Mouse (Mus musculus) lung, adult 18-20 months (tissue): ENCODE measurements around the gene Cdkal1.

Experiments used
- DNase-seq, 2 experiments: peaks; one replicate each; pipeline ENCODE4 v3.0.0; 2022; ENCODE audit warnings: mixed read lengths in 2 of 2

The Cdkal1 gene

DNA sequence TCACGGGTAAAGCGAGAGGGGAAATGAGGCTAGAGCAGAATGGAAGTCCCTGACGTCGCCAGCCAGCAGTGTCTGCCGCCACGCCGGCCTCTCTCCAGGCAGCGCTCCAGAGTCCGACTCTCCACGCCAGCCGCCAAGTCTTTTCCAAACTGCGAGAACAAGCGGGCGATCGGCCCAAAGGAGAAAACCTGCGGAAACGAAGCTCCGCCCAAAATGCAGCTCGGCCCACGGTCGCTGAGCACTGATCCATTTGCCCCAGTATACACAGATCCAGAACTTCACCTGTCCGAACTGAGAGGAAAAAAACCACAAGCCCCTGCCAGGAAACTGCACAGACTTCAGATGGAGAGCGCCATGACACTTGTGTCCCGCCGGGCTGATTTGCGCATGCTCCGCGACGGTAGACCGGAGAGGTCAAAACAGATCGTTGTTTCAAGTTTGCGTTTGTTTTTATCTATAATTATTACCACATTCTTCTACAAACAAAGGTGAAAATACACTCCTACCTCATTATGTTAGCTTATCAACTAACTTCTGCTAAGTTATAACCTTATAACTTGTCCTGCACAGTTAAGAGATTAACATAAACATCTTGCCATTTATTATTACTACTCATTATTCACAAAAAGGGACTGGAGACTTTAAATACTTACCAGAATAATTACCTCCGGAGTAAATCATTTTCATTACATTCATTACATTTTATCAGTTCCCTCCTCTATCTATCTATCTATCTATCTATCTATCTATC lies at the start of gene Cdkal1:
Gene Cdkal1, minus strand, starts transcription at position 394 of the 751 bp plus-strand sequence.
- peak; percentile 80 to 83 for DNase-seq

DNA sequence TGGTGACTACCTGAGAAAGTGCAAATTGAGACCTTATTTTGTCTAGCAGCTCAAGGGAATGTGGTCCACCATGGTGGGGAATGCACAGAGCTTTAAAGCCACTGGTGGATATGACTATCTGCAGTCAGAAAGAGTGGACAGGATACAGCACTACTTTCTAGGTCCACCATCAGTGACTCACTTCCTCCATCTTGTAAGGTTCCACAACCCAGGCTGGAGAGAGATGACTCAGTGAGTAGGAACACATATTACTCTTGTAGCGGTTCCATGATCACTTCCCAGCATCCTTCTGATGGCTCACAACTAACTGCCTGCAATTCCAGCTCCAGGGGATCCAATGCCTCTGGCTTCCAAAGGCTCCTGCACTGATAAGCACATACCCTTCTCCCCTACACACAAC lies 47.9 kb upstream of the Cdkal1 start:
- no peak for DNase-seq

DNA sequence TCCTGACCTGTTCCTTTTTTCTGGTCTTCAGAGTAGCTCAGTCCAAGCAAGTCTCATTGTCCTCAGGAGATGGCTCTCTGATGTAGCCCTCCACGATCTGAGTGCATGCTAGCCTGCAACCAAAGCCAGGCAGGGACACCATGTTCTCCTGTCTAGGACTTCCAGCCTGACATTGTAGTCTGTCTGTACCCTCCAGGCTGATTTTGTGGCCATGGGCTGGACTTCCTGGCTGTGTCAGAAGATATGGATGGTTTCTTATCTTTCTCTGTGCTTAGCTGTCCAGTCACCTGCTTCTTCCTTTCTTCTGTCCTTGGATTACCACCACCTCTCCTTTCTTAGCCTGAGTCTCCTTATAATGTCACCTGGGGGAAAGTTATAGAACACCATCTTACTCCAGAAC lies 47.2 kb upstream of the Cdkal1 start:
- DNase-seq: no peak

DNA sequence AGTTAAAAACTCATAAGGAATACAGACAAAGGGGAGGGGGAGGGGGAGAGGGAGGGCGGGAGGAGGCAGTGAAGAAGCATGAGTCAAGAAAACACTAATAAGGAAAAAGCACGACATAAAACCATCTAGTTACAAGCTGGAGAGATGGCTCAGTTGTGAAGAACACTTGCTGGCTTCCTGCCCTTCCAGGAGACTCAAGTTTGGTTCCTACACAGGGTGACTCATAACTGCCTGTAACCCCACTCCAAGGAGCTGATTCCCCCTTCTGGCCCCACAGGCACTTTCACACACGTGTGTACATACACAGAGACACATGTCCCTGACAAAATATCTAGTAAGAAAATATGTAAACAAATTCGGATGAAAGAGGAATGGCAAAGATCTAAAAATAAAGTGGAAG lies 46.2 kb upstream of the Cdkal1 start:
- no peak for DNase-seq

DNA sequence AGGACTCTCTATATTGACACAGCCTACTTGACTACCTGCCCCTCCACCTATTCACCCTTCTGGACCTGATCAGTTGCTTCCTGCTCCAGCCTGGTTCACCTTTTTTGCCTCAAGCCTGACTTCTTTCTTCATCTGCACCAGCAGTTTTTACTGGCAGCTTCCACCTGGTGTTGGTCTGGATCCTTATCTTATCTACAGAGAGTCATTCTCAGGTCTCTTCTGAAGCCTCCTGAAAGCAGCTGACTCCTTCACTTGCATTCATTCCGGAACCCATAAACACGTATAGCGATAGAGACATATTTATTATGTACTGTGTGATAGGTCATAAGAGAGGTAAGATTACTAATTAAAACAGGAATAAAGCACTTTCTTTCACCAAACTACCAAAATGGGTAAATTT lies 11.3 kb upstream of the Cdkal1 start:
- no peak for DNase-seq

DNA sequence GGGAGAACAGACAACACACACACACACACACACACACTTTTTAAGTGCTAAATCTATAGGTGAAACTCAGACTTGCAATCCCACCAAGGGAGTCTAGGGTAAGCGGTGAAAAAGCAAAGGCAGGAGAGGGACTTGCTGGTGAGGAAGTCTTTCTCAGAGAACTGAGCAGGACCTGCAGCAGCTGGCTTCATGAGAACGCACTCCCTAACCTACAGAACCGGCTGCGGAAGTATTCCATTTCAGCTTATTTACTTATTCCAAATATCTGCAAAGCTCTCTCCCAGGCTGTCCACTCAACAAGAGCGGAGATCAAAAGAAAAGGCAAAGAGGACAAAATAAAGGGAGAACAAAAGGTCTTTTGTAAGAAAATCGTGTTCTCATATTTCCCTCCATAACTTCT lies 8.9 kb upstream of the Cdkal1 start:
- DNase-seq: no peak

DNA sequence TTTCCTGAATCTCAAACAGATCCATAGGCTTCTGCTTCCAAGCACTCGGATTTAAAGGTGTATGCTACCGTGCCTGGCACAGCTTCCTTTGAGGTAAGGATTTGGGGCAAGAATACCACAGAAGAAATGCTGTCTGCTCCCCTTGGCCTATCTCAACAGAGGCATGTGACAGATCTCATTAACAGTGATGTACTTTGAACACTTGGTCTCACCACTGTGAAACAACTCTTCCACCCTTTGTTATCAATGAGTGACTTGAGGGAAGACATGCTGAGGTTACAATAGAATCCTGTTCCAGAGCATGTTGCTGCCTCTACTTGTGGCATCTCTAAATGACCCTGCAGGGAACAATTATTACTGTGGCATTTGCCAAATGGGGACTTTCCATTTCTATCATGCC lies 4.6 kb upstream of the Cdkal1 start:
- no peak for DNase-seq

DNA sequence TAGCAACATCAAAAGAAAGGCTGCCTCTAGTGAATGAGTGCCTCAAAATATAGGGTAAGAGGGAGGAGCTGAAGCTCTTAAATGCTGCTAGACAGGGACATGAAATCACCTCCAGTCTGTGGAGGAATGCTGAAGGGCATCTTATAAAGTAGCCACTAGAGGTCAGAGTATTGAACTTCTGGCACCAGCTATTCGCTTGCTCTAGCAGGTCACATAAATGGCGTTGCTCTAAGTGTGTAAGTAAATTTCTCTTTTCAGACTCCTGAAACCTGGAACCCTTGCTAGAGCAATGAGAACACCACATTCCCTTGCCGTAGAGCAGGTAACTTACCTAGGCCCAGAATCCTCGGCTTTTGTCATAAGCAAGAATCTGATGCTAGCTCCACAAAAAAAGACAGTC lies 2.0 kb upstream of the Cdkal1 start:
- DNase-seq: peak; percentile 3 to 23

DNA sequence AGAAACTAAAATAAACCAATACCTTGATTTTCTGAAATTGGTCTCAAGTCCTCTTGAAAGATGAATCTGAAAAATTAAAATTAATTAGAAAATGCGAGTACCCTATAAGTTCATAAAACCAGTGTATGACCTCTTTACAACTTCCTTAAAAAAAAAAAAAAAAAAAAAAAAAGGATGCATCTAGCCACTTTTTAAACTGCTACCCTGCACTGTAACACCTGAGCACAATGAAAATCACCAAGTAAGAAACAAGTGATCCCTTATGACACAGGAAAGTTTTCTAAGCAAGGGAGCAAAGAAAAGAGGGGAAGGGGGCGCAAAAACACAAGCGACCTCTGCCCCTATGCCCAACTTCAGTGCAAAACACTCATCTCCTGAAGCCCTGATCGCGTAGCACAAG lies 598 bp downstream of the Cdkal1 start:
- DNase-seq: no peak

DNA sequence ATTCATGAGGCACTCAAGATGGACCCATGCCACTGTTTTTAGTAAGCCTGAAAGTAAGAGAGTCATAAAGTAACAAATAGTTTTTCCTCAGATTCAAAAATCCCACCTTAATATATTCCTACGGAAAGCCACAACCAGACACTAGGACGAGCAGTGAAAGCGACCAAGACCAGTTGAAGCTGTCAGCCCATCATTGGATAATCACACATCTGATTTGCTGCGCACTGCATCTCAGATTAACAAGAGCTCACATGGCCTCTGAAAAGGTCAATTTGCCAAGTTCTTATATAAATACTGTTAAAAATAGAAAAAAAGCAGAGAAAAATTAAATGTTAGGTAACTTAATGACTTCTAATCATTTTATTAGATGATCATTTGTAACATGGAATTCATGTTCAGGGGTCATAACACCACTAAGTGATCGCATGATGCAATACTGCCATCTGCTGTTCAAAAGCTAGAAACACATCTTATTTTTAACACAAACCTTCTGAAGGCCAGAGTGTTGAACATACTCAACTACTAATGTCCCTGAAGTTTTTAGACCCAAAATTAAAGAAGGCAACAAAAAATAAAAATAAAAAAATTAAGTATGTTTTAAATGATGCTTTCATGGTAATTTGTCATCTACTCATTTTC lies 16.9 kb downstream of the Cdkal1 start:
- peak in 1 of 2 experiments; percentile 10 for DNase-seq

DNA sequence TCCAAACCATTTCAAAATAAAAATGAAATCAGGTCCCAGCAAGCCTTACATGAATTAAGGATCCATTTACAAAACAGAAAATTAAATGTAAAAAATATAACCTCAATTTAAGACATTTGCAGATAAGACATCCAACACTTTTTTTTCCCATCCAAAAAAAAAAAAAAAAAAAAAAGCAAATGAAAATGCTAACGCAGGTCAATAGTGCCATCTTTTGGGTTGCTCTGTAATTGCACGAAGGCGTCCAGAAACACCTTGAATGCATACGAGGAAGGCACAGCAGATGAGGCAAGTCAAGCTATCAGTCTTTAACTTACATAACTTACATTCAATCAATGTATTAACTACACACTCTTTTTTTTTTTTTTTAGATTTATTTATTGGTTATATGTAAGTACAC lies 20.3 kb downstream of the Cdkal1 start:
- peak; percentile 7 to 21 for DNase-seq

DNA sequence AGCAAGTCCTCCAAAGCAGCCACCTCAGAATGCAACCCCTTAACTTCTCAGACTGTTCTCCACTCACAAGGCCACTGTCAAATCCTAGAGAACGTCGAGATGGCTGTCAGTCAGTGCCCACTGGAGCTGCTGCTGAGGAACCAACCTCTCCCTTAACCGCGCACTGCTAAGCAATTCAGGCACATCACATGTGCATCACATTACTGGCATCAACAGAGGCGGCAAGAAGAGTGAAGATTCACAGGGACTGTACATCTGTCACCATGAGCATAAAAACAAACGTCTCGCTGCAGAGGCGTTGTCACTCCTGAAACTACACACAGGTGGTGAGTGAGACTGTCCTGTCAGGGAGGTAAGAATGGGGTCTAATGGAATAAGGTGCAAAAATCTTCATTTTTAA lies 21.7 kb downstream of the Cdkal1 start:
- DNase-seq: no peak

DNA sequence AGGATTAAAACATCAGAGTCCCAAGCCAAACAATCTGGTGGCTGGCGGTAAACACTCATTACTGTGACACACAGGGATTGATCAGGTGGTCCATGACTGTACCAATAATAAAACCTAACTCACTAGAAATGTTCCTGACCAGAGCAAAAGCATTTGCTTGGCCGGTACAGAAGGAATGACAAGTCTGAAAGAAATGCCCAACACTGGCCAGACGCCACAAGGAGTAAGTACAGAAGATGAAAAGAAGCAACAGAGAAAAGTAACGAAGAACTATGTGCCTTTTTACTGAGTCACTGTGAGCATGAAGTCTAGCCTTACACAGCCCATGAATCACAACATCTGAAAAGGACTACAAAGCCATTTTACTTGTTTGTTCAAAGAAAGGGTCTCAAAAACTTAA lies 24.3 kb downstream of the Cdkal1 start:
- no peak for DNase-seq

DNA sequence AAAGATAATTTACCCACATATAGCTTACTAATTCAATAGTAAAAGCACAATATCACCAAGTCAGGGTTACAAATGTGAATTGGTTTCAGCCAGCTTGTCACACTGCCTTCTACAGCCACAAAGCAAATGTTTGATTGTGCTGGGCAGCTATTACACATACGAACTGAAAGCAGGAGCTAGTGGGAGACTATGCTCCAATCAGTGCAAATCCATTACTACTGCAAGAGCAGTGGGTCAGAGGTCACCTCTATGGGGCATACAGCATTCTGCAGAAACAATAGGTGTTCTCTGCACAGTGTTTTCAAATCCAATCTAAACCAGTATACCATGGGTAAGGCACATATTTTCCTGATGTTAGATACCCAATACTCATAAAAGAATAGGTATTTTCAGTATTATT lies 27.4 kb downstream of the Cdkal1 start:
- DNase-seq: no peak

DNA sequence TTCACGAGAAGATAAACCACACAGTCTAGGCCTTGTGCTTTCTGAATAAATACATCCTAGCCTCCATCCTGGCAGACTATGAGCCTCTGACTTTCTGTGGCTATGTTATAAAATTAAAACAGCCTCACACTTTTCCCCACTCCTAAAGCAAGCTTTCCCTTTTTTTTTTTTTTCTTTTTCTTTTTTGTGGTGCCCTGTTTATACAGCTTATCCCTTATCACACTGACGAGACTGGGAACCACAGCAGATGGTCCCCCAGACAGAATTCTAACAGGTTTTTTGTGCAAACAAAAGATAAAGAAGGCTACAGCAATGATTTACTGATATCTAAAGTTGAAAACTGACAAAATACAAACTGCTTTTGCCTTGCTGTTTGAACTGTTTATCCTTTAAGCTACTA lies 29.0 kb downstream of the Cdkal1 start:
- DNase-seq: no peak

DNA sequence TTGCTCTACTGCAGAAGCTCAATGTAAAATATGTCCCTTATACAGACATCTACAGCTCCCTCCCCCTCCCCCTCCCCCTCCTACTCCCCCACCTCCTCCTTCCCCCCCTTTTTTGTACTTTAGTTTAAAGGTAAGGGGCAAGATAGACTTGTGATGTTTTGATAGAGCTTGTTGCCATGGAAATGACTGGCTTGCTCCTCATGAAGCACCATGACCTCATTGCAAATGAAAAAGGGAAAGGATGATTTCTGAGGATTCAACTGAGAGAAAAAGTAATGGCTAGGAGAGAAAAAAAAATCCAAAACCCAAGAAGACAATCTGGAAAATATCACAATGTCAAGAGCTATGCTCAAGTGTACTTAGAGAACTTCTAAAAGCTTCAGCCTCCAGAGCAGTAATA lies 29.4 kb downstream of the Cdkal1 start:
- no peak for DNase-seq

DNA sequence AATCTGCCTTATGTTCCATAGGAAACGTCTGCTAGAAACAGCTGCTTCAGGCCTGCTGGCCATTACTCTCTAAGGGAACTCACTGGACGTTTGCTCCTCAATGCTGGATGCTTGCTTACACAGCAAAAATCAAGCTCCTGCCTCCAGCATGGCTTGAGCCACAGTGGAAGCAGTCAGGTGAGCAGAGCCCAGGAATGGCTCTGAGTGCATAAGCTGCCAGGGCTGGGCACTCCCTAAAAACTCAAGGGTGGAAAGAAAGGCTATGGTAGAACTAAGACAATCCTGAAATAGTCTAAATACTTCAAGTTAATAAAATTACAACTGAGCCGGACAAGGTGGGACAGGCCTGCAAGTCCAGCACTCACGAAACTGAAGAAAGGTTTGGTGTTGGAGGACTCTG lies 30.7 kb downstream of the Cdkal1 start:
- DNase-seq: no peak

DNA sequence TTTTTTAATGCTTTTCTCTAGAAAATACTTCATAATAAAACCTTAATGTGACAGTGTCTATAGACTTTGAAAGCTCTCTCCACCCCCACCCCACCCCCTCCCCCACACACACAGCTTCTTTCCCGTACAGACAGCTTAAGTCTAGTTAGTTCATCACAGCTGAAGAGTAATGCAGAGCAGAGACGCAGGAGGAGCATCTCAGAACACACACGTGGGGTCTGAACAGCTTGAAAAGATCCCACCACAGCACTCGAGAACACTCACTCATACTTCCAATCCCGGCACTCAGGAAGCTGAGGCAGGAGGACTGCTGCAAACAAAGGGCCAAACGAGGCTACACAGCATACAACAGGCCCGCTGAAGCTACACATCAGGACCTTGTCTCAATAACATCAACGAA lies 31.1 kb downstream of the Cdkal1 start:
- no peak for DNase-seq

DNA sequence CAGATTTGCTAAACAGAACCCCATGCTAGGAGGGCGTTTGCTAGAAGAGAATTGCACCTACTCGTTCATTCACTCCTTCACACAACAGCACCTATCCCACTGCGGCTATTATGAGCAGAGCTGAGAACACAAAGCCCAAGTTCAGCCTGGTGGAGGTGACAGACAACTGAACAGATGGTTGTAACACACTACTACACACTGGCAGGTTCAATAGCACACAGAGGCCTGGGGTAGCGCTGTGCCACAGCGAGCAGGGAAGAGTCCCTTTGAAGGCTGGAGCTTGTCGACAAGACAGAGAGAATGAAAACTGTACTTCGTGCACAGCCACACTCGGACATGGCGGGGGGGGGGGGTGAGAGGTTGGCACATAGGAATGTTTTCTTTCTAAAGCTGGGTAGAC lies 31.6 kb downstream of the Cdkal1 start:
- no peak for DNase-seq

DNA sequence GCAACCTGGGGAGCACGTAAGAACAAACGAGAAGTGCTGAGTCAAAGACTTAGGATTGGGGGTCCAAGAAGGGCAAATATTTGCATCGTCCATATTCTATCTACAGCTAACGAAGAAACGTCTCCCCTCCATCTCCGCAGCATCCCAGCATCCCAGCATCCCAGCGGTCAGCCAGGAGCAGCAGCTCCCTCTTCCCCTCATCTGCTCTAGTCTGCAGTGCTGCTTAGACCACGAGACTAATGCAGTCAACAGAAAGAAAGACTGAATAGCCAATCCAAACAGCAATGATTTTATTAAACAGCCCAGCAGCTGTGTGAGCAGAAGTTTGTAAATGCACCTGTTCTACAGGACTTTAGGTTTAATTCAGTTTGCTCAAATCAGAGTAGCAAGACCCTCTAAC lies 32.0 kb downstream of the Cdkal1 start:
- DNase-seq: no peak

DNA sequence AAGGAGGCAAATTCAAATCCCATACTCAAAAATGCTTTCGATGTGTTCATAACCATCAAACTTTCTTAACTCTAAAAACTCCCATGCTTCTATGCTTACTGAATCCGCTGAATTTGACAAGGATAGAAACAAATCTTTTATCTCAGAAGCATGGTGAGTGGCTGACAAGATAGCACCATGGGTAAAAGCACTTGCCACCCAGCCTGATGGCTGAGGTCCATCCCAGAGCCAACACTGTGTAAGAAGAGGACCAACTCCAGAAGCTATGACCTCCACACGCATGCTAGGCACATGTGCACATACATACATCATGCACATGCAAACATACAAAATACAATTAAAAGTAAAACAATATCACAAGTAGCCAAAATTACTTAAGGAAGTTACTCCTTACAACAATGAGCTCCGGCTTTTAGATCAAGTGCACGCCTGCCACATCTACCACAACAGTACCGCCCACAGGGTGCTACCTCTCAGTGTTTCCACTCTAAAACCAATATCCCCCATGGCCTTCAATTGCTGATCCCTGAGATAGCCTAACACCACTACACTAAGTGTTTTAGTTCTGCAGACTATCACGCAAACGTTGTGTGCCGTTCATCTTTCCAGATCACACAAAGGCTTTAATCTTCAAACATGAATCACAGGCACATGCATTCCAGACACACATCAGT lies 35.4 kb downstream of the Cdkal1 start:
- DNase-seq: no peak

DNA sequence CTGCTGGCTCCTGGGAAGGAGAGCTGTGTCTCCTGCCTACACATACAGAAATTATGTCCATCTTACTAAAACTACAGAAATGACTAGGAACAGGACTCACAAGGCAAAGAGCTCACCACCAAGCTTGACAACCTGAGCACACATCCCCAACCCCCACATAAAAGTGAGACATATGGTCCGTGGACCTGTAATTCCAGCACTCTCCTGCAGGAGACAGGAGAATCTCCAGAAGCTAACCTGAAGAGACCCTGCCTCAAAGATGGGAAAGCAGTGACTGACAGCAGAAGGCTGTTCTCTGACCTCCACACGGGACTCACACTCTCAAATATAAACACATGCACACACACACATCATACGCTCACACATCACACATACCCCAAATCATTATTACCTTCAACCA lies 36.3 kb downstream of the Cdkal1 start:
- no peak for DNase-seq

DNA sequence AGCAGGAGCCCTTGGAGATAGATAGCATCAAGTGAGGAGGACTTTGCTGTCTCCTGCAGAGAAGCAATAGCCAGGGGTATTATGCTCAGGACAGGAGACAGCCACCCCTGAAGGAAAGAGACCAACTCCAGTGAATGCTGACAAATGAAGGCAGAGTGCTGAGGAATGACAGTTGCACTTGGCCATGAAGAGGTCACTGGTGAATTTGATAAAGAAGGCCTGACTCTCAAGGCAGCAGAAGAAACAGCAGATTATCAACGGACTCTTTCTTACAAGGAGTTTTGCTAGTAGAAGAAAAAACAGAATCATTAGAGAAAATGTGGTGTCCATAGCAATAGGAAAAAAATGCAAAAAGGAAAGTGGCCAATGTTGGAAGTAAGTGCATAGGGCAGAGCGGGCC lies 37.2 kb downstream of the Cdkal1 start:
- no peak for DNase-seq

DNA sequence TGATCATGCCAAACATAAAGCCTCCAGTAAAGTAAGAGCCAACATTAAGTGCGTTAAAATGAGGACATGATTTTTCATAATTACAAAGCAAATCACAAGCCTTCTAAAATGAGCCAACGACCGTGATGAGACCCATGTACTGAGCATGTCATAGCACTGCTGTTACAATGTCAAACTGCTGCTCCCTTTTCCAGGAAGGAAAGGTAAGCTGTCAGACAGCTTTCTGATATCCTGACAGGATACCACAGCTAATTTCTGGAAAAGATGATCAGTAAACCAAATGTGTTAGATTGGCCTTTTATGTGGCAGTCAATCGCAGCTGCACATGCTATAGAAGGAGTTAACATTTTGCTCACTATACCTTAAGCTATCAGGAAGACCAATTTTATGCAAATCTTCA lies 44.7 kb downstream of the Cdkal1 start:
- DNase-seq: no peak
